Mouse (Mus musculus): ENCODE results near the gene Agpat3. TPM values are rescaled to one million over a fixed set of nuclear protein-coding genes. Genes with fewer than 3 reads are reported as not detected.
A peak's percentile ranks its signal among the peaks of the same experiment; 100 is the strongest.

The Agpat3 gene
- polyA plus RNA-seq, 1 experiment from 2014 or later: 59.3 TPM

DNA sequence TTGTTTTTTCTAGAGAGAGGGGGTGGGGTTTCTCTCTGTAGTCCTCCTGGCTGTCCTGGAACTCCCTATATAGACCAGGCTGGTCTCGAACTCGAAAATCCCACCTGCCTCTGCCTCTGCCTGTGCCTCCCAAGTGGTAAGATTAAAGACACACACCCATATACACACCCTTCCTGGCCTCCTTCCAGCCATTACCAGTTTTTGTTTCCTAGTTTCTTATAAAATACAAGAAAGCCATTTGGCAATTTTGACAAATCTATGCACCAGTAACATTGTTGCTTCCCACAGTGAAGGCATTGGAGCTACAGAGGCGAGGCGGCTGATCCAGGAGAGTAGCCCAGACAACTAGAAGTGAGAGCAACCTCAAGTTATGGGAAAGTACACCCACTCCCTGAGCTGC, 6.0 kb upstream of the Agpat3 start:
- H3K27ac ChIP-seq (replicated peaks): no peak overlapping the region
- H3K4me1 ChIP-seq (replicated peaks): no peaks in the 10 kb centered on the region
- no peaks in the 10 kb centered on the region for H3K36me3 ChIP-seq
- H3K9me3 ChIP-seq: no peaks in the 10 kb centered on the region
- no peak overlapping the region for H3K9ac ChIP-seq
- WGBS: 85% methylated on average over 4 of the region's 4 CpGs
- no peak for ATAC-seq (ENCODE audit: low read depth)
- no peak overlapping the region for H3K4me2 ChIP-seq
- H3K4me3 ChIP-seq: no peak overlapping the region
- H3K27me3 ChIP-seq: no peaks in the 10 kb centered on the region

DNA sequence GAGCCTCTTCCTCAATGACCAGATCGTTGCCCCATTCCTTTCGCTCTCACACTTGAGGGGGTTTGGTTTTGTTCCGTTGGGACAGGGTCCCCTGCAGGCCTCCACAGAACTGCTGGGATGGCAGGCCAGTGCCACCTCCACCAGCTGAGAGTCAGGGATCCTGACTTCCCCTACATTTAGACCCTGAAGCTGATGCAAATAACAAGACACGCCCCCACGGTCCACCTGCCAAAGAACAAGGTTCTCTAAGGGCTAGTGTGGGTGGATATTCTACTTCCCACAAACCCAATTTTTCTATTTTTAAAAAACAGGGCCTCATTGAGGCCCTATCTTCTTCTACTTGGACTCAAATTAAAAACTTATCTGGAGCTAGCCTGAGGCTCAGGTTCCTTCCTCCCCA, 5.5 kb upstream of the Agpat3 start:
- H3K4me3 ChIP-seq: no peak overlapping the region
- H3K9me3 ChIP-seq: no peaks in the 10 kb centered on the region
- 85% methylated on average over 5 of the region's 5 CpGs for WGBS
- no peak overlapping the region for H3K4me2 ChIP-seq
- no peak overlapping the region for H3K9ac ChIP-seq
- H3K27me3 ChIP-seq: no peaks in the 10 kb centered on the region
- H3K36me3 ChIP-seq: no peaks in the 10 kb centered on the region
- H3K4me1 ChIP-seq (replicated peaks): peaks cover 5% of the 10 kb centered on the region
- no peak overlapping the region for H3K27ac ChIP-seq (replicated peaks)
- no peak for ATAC-seq (ENCODE audit: low read depth)

DNA sequence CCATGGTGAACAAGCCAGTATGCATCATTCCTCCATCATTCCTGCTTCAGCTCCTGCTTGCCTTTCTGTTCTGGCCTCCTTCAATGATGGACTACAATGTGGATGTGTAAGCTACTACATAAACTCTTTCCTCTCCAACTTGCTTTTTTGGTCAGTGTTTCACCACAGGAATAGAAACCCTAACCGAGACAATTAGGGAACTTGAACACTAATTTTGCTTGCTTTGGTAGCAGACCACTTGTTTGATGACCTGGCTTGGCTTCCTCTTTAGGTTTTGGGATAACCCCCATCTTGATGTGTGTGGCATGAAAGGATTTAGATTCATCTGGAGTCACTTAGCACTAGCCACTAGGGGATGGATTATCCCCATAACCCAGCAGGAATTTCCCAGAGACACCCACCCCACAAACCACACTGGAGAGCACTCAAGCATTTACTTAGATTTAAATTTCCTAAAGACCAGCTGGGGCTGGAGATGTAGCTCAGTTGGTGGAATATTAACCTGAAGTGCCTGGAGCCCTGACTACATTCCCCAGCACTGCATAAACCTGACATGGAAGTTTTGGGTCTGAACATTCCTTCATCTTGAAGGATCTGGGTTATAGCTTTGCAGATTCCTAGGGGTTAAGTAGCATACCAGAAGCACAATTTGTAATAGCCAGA, 3.8 kb upstream of the Agpat3 start:
- WGBS: 70% methylated on average over 1 of the region's 1 CpGs

DNA sequence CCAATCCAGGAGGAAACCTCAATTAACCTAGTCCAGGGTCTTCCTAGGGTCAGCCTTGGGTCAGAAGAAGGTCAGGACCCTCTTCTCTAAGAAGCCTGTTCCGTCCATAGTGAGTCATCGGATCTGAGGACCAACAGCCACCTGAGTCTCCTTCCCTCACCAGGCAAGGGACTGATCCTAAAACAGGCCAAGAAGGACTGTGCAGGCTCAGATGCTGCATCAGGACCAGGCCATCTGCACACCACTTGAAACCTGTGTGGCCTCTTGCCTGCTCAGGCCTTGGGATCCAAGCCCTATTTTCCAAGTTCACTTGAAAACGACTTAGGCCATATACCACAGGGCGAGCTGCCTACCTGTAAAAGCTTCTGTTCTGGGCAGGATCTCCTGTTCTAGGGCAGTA, 907 bp upstream of the Agpat3 start:
- Histone ChIP-seq H3K9me3 (no peaks in the 10 kb centered on the region), H3K4me2 (peak overlapping the region; percentile 92), H3K36me3 (no peaks in the 10 kb centered on the region), H3K27ac (replicated peaks) (no peak overlapping the region), H3K9ac (0 out of 2 replicates have a peak overlapping the region, but pooled peaks have one; percentile 99), H3K4me1 (replicated peaks) (peaks cover 38% of the 10 kb centered on the region), H3K27me3 (no peaks in the 10 kb centered on the region), H3K4me3 (peak overlapping the region; percentile 98; the same call in 1 of the 2 replicates)
- peak; percentile 19; the same call in 1 of the 2 replicates for ATAC-seq (ENCODE audit: low read depth)
- WGBS: 49% methylated on average over 4 of the region's 4 CpGs

More for the DNA sequence above, 3.8 kb upstream of the Agpat3 start:
- H3K36me3 ChIP-seq: no peaks in the 10 kb centered on the region
- H3K27ac ChIP-seq (replicated peaks): no peak overlapping the region
- H3K27me3 ChIP-seq: no peaks in the 10 kb centered on the region
- no peaks in the 10 kb centered on the region for H3K9me3 ChIP-seq
- no peak overlapping the region for H3K4me3 ChIP-seq
- ATAC-seq (ENCODE audit: low read depth): no peak
- peaks cover 15% of the 10 kb centered on the region for H3K4me1 ChIP-seq (replicated peaks)
- H3K9ac ChIP-seq: no peak overlapping the region
- no peak overlapping the region for H3K4me2 ChIP-seq

DNA sequence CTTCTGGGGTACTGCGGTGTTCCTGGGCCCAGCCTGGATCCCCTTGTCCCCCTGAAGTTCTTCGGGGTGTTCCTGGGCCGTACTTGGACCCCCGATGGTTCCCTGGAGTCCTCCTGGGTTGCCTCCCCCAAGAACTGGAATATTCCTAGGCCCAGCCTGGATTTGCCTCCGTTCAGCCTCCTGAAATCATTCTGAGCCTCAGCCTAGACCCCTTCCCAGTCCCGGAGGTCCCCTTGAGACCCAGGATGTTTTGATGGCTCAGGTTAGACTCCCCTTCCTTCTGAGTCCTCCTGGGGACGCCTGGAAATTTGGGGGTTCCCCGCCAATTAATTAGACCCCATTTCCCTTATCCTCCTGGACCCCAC, 359 bp upstream of the Agpat3 start:
- no peaks in the 10 kb centered on the region for H3K36me3 ChIP-seq
- peak overlapping the region; percentile 98 for H3K4me3 ChIP-seq
- 13% methylated on average over 8 of the region's 8 CpGs for WGBS
- H3K9me3 ChIP-seq: no peaks in the 10 kb centered on the region
- H3K4me1 ChIP-seq (replicated peaks): peaks cover 42% of the 10 kb centered on the region
- peak overlapping the region; percentile 83 for H3K27ac ChIP-seq (replicated peaks)
- peak overlapping the region; percentile 99 for H3K9ac ChIP-seq
- H3K27me3 ChIP-seq: no peaks in the 10 kb centered on the region
- H3K4me2 ChIP-seq: peak overlapping the region; percentile 92
- ATAC-seq (ENCODE audit: low read depth): peak; percentile 12

DNA sequence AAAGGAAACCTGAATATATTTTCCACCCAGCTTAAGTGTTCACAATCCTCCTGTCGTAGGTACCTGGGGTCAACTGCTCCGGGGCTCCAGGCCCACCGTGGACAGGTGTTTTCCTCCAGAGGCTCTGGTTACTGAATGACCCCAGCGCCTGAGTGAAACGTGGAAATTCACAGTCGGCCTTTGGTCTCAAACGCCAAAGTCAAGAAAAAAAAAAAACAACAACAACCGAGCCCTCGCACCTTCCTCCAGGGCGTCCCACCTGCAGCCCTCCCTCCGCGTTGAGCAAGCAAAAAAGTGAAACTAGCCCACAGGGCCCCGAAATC, 764 bp downstream of the Agpat3 start:
- Histone ChIP-seq H3K9ac (peak overlapping the region; percentile 99), H3K27me3 (no peaks in the 10 kb centered on the region), H3K4me3 (peak overlapping the region; percentile 98), H3K4me1 (replicated peaks) (peaks cover 47% of the 10 kb centered on the region), H3K4me2 (peak overlapping the region; percentile 92), H3K9me3 (no peaks in the 10 kb centered on the region), H3K27ac (replicated peaks) (peak overlapping the region; percentile 83), H3K36me3 (0 out of 2 replicates have a peak, but pooled peaks cover 4% of the 10 kb centered on the region)
- no peak for ATAC-seq (ENCODE audit: low read depth)
- 2% methylated on average over 13 of the region's 13 CpGs for WGBS

DNA sequence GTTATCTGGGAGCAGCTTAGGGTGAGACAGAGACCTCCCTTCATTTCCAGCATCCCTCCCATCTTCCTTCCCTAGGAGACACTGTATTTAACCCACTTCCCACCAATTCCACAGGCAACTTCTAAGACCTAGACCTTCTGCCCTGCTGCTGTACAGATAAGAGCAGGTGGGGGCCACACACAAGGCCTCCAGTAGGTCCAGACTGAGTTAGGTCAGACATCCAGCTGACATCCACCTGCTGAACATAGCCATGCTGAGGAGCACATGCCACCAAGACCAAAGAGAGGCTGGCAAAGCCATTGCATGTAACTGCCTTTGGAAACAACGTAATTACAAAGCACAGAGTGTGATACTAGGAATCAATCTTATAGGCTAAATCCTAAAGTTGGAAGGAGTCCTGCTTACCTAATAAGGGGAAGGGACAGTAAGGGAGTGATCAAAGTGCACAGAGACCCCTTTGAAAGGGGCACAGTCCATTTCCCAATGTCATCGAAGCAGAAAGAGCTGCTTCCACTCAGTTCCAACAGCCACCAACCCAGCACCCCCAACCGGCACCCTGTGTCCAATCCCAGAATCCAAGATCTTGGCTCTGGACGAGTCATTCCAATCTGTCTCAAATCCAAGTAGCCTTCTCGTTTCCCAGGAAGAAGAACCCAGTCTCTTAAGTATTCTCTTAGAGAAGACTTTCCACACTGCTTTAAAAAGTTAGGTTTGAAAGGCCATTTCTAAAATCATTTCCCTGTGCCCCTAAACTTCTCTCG, 1.3 kb downstream of the Agpat3 start:
- peak overlapping the region; percentile 92 for H3K4me2 ChIP-seq
- ATAC-seq (ENCODE audit: low read depth): no peak
- peaks cover 47% of the 10 kb centered on the region for H3K4me1 ChIP-seq (replicated peaks)
- H3K27ac ChIP-seq (replicated peaks): no peak overlapping the region
- no peaks in the 10 kb centered on the region for H3K9me3 ChIP-seq
- 22% methylated on average over 6 of the region's 6 CpGs for WGBS
- H3K4me3 ChIP-seq: peak overlapping the region; percentile 98
- H3K9ac ChIP-seq: peak overlapping the region; percentile 99
- 0 out of 2 replicates have a peak, but pooled peaks cover 4% of the 10 kb centered on the region for H3K36me3 ChIP-seq
- H3K27me3 ChIP-seq: no peaks in the 10 kb centered on the region

DNA sequence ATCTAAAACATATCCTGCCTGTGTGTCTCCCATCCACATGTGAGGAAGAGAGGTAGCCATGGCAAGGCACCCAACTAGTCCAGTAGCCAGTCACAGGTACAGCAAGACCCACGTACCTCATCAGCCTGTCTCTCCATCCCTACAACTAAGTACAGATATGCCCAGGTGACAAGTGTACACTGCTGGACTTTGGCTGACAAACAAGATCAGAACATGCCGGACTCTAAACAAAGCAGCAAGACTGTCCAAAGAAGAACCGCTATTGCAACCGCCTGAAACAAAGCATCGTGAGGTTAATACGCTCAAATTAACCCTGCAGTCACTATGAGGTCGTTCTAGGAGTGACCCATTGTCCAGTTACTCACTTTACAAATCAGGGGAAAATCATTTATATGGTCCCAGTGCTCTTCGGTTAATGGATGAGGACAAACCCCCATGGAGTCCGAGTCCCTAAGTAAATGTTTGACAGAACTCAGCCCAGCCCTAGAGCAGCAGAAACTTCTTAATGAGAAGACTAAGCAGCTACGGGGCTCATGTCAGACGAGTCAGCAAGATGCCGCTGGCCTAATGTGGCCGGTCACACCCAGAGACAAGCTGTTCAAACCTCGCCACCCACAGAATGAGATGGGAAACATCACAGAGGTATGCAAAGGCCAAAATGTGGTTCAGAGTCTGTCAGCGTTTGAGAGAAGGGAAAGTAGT, 2.7 kb downstream of the Agpat3 start:
- Histone ChIP-seq H3K4me1 (replicated peaks) (peaks cover 47% of the 10 kb centered on the region), H3K4me2 (peak overlapping the region; percentile 92; the same call in 1 of the 2 replicates), H3K27me3 (no peaks in the 10 kb centered on the region), H3K9me3 (no peaks in the 10 kb centered on the region), H3K9ac (peak overlapping the region; percentile 99; the same call in 1 of the 2 replicates), H3K36me3 (0 out of 2 replicates have a peak, but pooled peaks cover 4% of the 10 kb centered on the region), H3K4me3 (no peak overlapping the region; the same call in 1 of the 2 replicates), H3K27ac (replicated peaks) (no peak overlapping the region)
- ATAC-seq (ENCODE audit: low read depth): no peak
- 49% methylated on average over 15 of the region's 15 CpGs for WGBS

DNA sequence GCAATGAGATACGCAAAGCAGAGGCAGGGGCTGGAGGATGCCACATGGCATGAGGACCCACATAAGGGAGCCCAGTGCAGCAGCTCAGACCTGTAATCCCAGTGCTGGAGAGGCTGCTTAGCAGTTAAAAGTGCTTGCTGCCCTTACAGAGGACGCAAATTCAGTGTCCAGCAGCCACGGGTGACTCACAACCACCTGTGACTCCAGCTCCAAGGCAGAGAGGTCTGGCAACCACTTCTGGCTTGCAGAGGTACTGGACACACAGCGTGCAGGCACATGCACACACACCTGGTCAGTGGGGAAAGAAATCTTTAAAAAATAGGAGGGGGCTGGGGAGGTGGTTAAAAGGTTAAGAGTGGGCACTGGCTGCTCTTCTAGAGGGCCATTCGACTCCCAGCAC, 4.1 kb downstream of the Agpat3 start:
- Histone ChIP-seq H3K4me2 (no peak overlapping the region), H3K27me3 (no peaks in the 10 kb centered on the region), H3K4me3 (no peak overlapping the region), H3K27ac (replicated peaks) (no peak overlapping the region), H3K4me1 (replicated peaks) (peaks cover 47% of the 10 kb centered on the region), H3K36me3 (0 out of 2 replicates have a peak, but pooled peaks cover 4% of the 10 kb centered on the region), H3K9me3 (no peaks in the 10 kb centered on the region), H3K9ac (no peak overlapping the region)
- 91% methylated on average over 5 of the region's 5 CpGs for WGBS
- no peak for ATAC-seq (ENCODE audit: low read depth)

DNA sequence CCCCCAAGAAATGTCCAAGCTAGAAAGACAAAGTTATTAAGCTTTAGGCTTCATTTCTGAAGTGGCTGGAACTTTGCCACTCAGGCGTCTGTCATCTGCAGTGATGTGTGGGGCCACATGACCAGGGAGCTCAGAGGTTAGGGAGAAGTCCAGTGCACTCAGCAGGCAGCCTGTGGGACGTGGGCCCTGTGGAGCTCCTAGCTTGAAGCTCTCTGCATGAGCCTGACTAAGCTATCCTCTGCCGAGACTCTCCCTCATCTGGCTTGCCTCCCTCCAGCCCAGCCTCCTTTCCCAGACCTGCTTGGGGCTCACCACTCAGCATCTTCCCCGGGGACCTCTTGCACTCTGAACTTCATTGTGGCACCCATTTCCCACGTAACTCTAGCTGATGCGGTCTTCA, 4.8 kb downstream of the Agpat3 start:
- WGBS: 72% methylated on average over 6 of the region's 6 CpGs
- 0 out of 2 replicates have a peak, but pooled peaks cover 6% of the 10 kb centered on the region for H3K36me3 ChIP-seq
- H3K4me1 ChIP-seq (replicated peaks): peaks cover 40% of the 10 kb centered on the region
- no peak overlapping the region for H3K4me3 ChIP-seq
- no peak overlapping the region for H3K9ac ChIP-seq
- H3K27me3 ChIP-seq: no peaks in the 10 kb centered on the region
- no peaks in the 10 kb centered on the region for H3K9me3 ChIP-seq
- H3K4me2 ChIP-seq: no peak overlapping the region
- no peak overlapping the region for H3K27ac ChIP-seq (replicated peaks)
- no peak for ATAC-seq (ENCODE audit: low read depth)

DNA sequence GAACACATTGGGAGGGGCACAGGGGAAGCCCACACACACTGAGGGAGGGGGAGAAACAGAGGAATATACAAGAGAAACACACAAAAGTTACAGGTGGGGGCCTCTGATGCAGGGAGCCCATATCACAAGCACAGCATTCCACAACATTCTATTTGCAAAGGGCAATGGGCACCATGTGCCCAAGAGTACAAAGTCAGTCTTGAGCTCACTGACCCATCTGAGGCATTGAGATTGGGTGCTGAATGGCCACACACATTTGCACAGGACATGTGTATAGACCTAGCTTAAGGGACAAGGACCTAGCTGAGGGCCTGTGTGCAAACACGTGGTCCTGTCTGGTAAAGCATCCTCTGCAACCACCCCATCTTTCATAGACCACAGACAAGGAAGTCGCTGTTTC, 6.8 kb downstream of the Agpat3 start:
- Histone ChIP-seq H3K4me3 (no peak overlapping the region), H3K36me3 (0 out of 2 replicates have a peak, but pooled peaks cover 6% of the 10 kb centered on the region), H3K9me3 (no peaks in the 10 kb centered on the region), H3K27ac (replicated peaks) (no peak overlapping the region), H3K4me2 (no peak overlapping the region), H3K4me1 (replicated peaks) (peaks cover 26% of the 10 kb centered on the region), H3K27me3 (no peaks in the 10 kb centered on the region), H3K9ac (no peak overlapping the region)
- ATAC-seq (ENCODE audit: low read depth): no peak
- WGBS: 95% methylated on average over 2 of the region's 2 CpGs

DNA sequence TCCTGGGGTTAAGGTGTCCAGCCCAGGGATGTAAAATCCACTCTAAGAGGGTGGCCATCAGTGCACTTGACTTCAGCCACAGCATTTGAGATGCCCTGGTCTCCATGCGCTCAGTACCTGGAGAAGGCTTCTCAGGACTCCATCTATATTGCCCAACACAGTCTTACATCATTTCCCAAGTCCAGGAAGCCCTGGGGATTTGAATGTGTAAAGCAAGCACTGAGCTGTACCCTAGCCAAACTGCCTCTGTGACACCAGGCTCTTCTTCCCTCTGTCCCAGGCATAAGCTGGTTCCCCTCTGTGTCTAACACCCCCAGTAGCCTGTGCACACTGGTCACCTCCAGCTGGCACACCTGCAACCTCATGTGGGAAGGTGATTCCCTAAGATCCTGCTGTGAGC, 10.2 kb downstream of the Agpat3 start:
- Histone ChIP-seq H3K27me3 (no peaks in the 10 kb centered on the region), H3K36me3 (peaks cover 10% of the 10 kb centered on the region), H3K4me3 (no peak overlapping the region), H3K4me1 (replicated peaks) (peaks cover 7% of the 10 kb centered on the region), H3K9ac (no peak overlapping the region), H3K4me2 (no peak overlapping the region), H3K27ac (replicated peaks) (no peak overlapping the region), H3K9me3 (no peaks in the 10 kb centered on the region)
- ATAC-seq (ENCODE audit: low read depth): no peak
- WGBS: 92% methylated on average over 1 of the region's 1 CpGs
